Mouse (Mus musculus): ENCODE measurements around the gene Smim14. TPM values are rescaled to one million over a fixed set of nuclear protein-coding genes. Genes with fewer than 3 reads are reported as not detected.

The Smim14 gene
- 100 to 1,000 TPM; 168 to 176 TPM for polyA plus RNA-seq (2017; shearing (Covaris generic))

DNA sequence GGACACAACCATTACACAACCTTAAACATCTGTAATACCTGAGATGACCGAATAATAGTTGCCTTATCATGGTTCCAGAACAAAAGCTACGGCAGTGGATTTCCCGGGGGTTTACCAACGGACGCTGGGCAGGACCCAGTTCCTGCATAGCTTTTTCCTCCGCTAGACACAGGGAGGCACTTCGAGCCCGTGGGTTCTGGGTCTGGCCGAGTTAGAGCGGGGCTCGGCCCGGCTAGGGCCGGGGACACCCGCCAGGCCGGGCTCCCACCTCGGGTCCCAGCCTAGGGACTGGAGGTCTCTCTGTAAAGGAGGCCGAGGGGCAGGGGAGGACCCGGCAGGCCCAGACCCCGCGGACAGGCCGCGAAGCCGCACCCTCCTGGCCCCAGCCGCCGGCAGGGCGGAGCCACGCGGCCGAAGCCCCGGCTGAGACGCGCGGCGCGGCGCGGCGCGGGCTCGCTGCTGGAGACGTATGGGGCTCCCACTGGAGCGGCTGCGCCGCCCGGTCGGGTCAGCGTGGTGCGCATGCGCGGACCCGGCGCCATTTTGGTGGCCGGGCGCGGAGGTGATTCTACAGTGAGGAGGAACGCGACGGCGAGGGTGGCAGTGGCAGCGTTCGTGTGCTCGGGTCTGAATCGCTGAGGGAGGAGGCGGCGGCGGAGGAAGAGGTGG is at the start of gene Smim14, which contains the start of gene Ube2k:
TSS of gene Smim14 (minus strand) at position 434 of the 669 bp plus-strand sequence.
TSS of gene Ube2k (plus strand) at position 483 of the 669 bp plus-strand sequence.

DNA sequence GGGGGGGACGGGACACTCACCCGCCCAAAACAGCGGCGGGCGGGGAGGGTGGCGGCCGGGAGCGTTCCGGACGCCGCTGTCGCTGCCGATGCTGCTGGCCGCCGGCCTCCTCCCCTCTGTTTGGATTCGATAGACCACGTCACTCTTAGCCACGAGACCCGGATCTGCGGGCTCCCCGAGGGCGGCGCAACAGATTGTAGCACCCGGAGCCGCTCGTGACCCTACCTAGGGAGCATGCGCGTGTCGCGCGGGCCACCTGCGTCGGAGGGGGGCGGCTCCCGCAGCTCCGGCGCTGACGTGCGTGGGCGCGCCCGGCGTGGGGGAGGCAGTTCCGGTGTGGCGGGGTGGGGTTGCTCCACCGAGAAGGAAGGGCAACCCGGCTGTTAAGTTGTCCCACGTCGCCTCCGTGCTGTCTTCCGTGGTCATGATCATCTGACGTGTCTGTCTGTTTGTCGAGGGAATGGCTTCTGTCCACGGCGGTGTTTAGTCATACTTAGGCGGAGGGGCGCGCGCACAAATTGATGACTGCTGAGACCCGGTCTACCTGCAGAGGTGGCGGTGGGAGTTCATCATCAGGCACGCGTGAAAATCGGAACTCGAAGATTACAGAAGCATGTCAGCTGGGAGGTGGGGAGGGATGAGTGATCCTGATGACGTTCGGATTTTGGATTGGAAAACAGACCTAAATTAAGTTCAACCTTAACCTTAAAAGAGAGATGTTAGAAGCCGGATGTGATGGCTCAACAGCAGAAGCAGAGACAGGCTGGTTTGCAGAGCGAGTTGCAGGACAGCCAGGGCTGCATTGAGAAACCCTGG is 44.1 kb downstream of the Smim14 start, which contains the start of gene Gm43552:
TSS of gene Gm43552 (minus strand) at position 118 of the 816 bp plus-strand sequence.

DNA sequence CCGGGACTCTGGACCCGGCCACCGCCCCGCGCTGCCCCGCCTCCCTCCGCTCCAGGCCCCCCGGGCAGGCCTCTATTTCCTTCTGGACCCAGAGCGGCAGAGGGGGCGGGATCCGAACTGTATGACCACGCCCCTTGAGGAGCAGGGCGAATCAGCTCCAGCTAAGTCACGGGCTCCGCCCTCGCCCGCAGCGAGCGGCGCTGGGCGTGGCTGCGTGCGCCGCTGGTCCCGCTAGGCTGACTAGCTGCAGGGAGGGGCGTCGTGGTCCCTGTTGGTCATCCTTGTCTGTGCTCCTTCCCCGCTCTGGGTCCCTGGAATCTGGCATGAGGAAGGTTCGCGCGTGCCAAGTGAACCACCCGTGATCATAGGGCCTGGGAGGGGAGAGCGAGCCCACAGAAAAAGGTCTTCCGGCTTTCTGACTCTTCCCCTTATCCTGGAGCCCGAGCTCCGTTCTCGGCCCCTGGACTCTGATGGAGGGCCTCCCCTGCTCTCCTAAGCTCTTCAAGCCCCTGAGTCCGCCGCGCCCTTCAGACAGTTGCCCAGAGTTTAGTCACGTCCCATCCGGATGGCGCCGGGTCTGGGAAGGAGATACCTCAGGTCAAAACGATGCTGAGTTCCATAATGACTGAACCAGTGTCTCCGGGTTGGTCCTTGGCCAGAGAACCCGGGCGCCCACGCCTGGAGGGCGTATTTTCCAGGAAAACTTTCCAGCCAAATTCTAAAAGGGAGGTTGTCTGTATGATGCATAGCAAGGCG is 101.0 kb downstream of the Smim14 start, which contains the start of gene Ugdh:
TSS of gene Ugdh (minus strand) at position 144 of the 756 bp plus-strand sequence.

Other genes with a start within 250 kb of the Smim14 start
- gene Rfc1, start 201.5 kb downstream of the Smim14 start, polyA plus RNA-seq (2017; shearing (Covaris generic)), result 10 to 100 TPM; 46.2 to 47.2 TPM
- gene Klb, start 188.9 kb downstream of the Smim14 start, polyA plus RNA-seq (2017; shearing (Covaris generic)), result under 1 TPM; 0.10 to 0.26 TPM
- gene Rpl9, start 145.7 kb downstream of the Smim14 start, polyA plus RNA-seq (2017; shearing (Covaris generic)), result 1,000 to 10,000 TPM in 1 of 2 experiments, 100 to 1,000 TPM in 1; 902 to 1,025 TPM
- gene Lias, start 145.7 kb downstream of the Smim14 start, polyA plus RNA-seq (2017; shearing (Covaris generic)), result 10 to 100 TPM; 41.6 to 42.0 TPM
- gene Ugdh, start 101.2 kb downstream of the Smim14 start, polyA plus RNA-seq (2017; shearing (Covaris generic)), result 10 to 100 TPM; 32.1 to 37.1 TPM
- not detected for gene Gm43552, start 44.4 kb downstream of the Smim14 start, polyA plus RNA-seq (2017; shearing (Covaris generic))
- 100 to 1,000 TPM in 1 of 2 experiments, 10 to 100 TPM in 1; 99.2 to 101 TPM for gene Ube2k, start within 50 bp of the Smim14 start, polyA plus RNA-seq (2017; shearing (Covaris generic))
- gene Pds5a, start 161.1 kb upstream of the Smim14 start, polyA plus RNA-seq (2017; shearing (Covaris generic)), result 100 to 1,000 TPM; 132 to 136 TPM
- 10 to 100 TPM in 1 of 2 experiments, 1 to 10 TPM in 1; 8.8 to 13.1 TPM for gene N4bp2, start 226.3 kb upstream of the Smim14 start, polyA plus RNA-seq (2017; shearing (Covaris generic))

Measured in inflammation-experienced regulatory T-cells (primary cell).